Mouse (Mus musculus) liver, embryonic 15.5 days (tissue): ENCODE data around the gene Apln. TPM values are rescaled to one million over a fixed set of nuclear protein-coding genes. Genes with fewer than 3 reads are reported as not detected.

ENCODE experiments used
- polyA plus RNA-seq: library from polyadenylated mRNA; unstranded; fragments of >200 nt; fragmentation: Nextera tagmentation; extraction: Ambion mirVana; gene quantifications from 2 replicates; pipeline ENCODE4 v1.2.1, GENCODE M21; 2015

The Apln gene
- polyA plus RNA-seq, 1 experiment from 2014 or later: 0.17 TPM

Other genes with a start within 250 kb of the Apln start
- gene Smarca1, start 141.9 kb downstream of the Apln start, polyA plus RNA-seq: 3.1 and 3.7 TPM in 2 replicates
- gene Ocrl, start 122.5 kb downstream of the Apln start, polyA plus RNA-seq: 2.6 and 3.1 TPM in 2 replicates
- 0.02 and 0.03 TPM in 2 replicates for gene Xpnpep2, start 73.9 kb upstream of the Apln start, polyA plus RNA-seq
- gene Sash3, start 111.6 kb upstream of the Apln start, polyA plus RNA-seq: 8.8 and 9.9 TPM in 2 replicates
- gene Zdhhc9, start 174.0 kb upstream of the Apln start, polyA plus RNA-seq: 2.7 and 3.1 TPM in 2 replicates
- gene Utp14a, start 222.0 kb upstream of the Apln start, polyA plus RNA-seq: 6.8 and 8.1 TPM in 2 replicates